Mouse (Mus musculus): Measurements from ENCODE around the gene Elavl3.
"Not testable (repeated sequence)": the region's sequence is repeated elsewhere in the genome, so short reads cannot be mapped to it uniquely, and the experiment has no call there.

The Elavl3 gene

GRCm38 (mm10) chr9:22051958-22052254, at the start of gene Elavl3:
Gene Elavl3 (minus strand): TSS chr9:22052023.
- in situ Hi-C loops (cut with MboI; ENCODE audit: unreplicated experiment in 2 of 2), result loop anchor here in 1 of 2 experiments (10.0 kb wide), 1 partner anchor 217 kb away; the partner anchor contains the start of gene Angptl8

GRCm38 (mm10) chr9:22099922-22100321, 48.1 kb upstream of the Elavl3 start:
- in situ Hi-C loops (cut with MboI; ENCODE audit: unreplicated experiment in 2 of 2), result loop anchor here (5.0 to 25.0 kb wide), 3 partner anchors 42 to 1463 kb away; partner anchors contain the start of genes Fbxl12 (in 1 of the 2) and Ubl5 (in 1 of the 2)

- in situ Hi-C loops (cut with MboI; ENCODE audit: unreplicated experiment in 2 of 2), result loop anchor here in 1 of 2 experiments (5.0 kb wide), 1 partner anchor 43 kb away; no protein-coding TSS in a partner anchor
These were observed 47.3 kb upstream of the Elavl3 start, which contains the start of gene Cnn1 for GRCm38 (mm10) chr9:22098993-22099696. Gene Cnn1 (plus strand): TSS chr9:22099216.

- in situ Hi-C loops (cut with MboI; ENCODE audit: unreplicated experiment in 2 of 2), result loop anchor here in 1 of 2 experiments (5.0 kb wide), 1 partner anchor 46 kb away; no protein-coding TSS in a partner anchor
These were observed 44.1 kb upstream of the Elavl3 start for GRCm38 (mm10) chr9:22095854-22096307.

GRCm38 (mm10) chr9:22092746-22093145, 40.9 kb upstream of the Elavl3 start:
- in situ Hi-C loops (cut with MboI; ENCODE audit: unreplicated experiment in 2 of 2), result no loop called here

- in situ Hi-C loops (cut with MboI; ENCODE audit: unreplicated experiment in 2 of 2), result no loop called here
These were observed 38.2 kb upstream of the Elavl3 start for GRCm38 (mm10) chr9:22089986-22090385.

GRCm38 (mm10) chr9:22089281-22089680, 37.5 kb upstream of the Elavl3 start:
- in situ Hi-C loops (cut with MboI; ENCODE audit: unreplicated experiment in 2 of 2), result no loop called here

GRCm38 (mm10) chr9:22087034-22087618, 35.3 kb upstream of the Elavl3 start:
- in situ Hi-C loops (cut with MboI; ENCODE audit: unreplicated experiment in 2 of 2), result no loop called here

- in situ Hi-C loops (cut with MboI; ENCODE audit: unreplicated experiment in 2 of 2), result no loop called here
These were observed 34.2 kb upstream of the Elavl3 start for GRCm38 (mm10) chr9:22086012-22086411.

- in situ Hi-C loops (cut with MboI; ENCODE audit: unreplicated experiment in 2 of 2), result no loop called here
These were observed 33.4 kb upstream of the Elavl3 start, which contains the start of gene Ecsit for GRCm38 (mm10) chr9:22085022-22085834. Gene Ecsit (minus strand): TSS chr9:22085438.

GRCm38 (mm10) chr9:22084667-22085021, 32.8 kb upstream of the Elavl3 start:
- in situ Hi-C loops (cut with MboI; ENCODE audit: unreplicated experiment in 2 of 2), result no loop called here

GRCm38 (mm10) chr9:22076223-22076622, 24.4 kb upstream of the Elavl3 start:
- in situ Hi-C loops (cut with MboI; ENCODE audit: unreplicated experiment in 2 of 2), result no loop called here

GRCm38 (mm10) chr9:22075778-22076177, 24.0 kb upstream of the Elavl3 start:
- in situ Hi-C loops (cut with MboI; ENCODE audit: unreplicated experiment in 2 of 2), result not testable (repeated sequence)

- in situ Hi-C loops (cut with MboI; ENCODE audit: unreplicated experiment in 2 of 2), result loop anchor here in 1 of 2 experiments (5.0 kb wide), 1 partner anchor 70 kb away; no protein-coding TSS in a partner anchor
These were observed 20.5 kb upstream of the Elavl3 start for GRCm38 (mm10) chr9:22072276-22072675.

GRCm38 (mm10) chr9:22070791-22071573, 19.2 kb upstream of the Elavl3 start, which contains the start of the genes Gm49318 and Zfp653:
Gene Gm49318 (minus strand): TSS chr9:22071259.
Gene Zfp653 (minus strand): TSS chr9:22071376.
- in situ Hi-C loops (cut with MboI; ENCODE audit: unreplicated experiment in 2 of 2), result loop anchor here in 1 of 2 experiments (5.0 kb wide), 1 partner anchor 71 kb away; no protein-coding TSS in a partner anchor

- in situ Hi-C loops (cut with MboI; ENCODE audit: unreplicated experiment in 2 of 2), result loop anchor here (5.0 to 10.0 kb wide), 4 partner anchors 72 to 335 kb away; partner anchors contain the start of genes Zfp809 (in 2 of the 2) and Pigyl (in 1 of the 2)
These were observed 18.2 kb upstream of the Elavl3 start for GRCm38 (mm10) chr9:22069881-22070553.

- in situ Hi-C loops (cut with MboI; ENCODE audit: unreplicated experiment in 2 of 2), result loop anchor here (5.0 to 10.0 kb wide), 3 partner anchors 90 to 338 kb away; partner anchors contain the start of genes Zfp809 (in 2 of the 2) and Pigyl (in 1 of the 2)
These were observed 15.4 kb upstream of the Elavl3 start for GRCm38 (mm10) chr9:22067195-22067594.

GRCm38 (mm10) chr9:22066433-22066832, 14.6 kb upstream of the Elavl3 start:
- in situ Hi-C loops (cut with MboI; ENCODE audit: unreplicated experiment in 2 of 2), result loop anchor here (5.0 to 10.0 kb wide), 3 partner anchors 91 to 338 kb away; partner anchors contain the start of genes Zfp809 (in 2 of the 2) and Pigyl (in 1 of the 2)

GRCm38 (mm10) chr9:22065642-22066041, 13.8 kb upstream of the Elavl3 start:
- in situ Hi-C loops (cut with MboI; ENCODE audit: unreplicated experiment in 2 of 2), result loop anchor here (5.0 to 10.0 kb wide), 3 partner anchors 92 to 339 kb away; partner anchors contain the start of genes Zfp809 (in 2 of the 2) and Pigyl (in 1 of the 2)

Data from v-Abl transformed pro-B cells (cell line).